Mouse (Mus musculus): Measurements from ENCODE around the gene Pf4. TPM values are rescaled to one million over a fixed set of nuclear protein-coding genes. Genes with fewer than 3 reads are reported as not detected.
"Not testable (repeated sequence)": the region's sequence is repeated elsewhere in the genome, so short reads cannot be mapped to it uniquely, and the experiment has no call there.

Pf4 gene
- polyA plus RNA-seq, 1 experiment from 2014 or later, result 55.5 TPM

DNA sequence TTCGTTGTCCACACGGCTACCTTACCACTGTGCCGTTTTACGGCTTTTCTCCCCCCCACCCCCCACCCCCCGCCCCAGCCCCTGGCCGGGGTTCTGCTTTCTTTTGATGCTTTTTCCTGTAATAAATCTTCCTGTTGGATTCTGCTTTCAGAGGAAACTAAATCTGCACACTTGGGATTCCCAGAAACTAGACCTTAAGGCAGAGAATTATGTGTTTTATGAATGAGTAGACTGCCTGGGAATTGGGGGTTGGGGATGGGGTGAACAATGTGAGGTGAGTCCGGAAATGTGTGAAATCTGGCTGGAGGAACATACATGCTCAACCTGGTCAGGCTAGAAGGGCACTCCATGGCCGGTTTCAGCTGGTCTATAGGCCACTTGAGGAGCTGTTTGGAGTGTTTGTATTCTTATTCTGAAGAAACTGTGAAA is 17.9 kb downstream of the Pf4 start:
- H3K4me3 ChIP-seq, result no peak overlapping the region
- no peak overlapping the region for H3K9ac ChIP-seq
- peaks cover 8% of the 10 kb centered on the region for H3K4me1 ChIP-seq (replicated peaks)
- no peak for ATAC-seq (ENCODE audit: low FRiP score)
- no peaks in the 10 kb centered on the region for H3K36me3 ChIP-seq
- 86% methylated on average over 8 of the region's 8 CpGs for WGBS
- H3K27ac ChIP-seq, result no peak overlapping the region
- H3K4me2 ChIP-seq, result no peak overlapping the region
- H3K27me3 ChIP-seq, result peaks cover 4% of the 10 kb centered on the region; the same call in 1 of the 2 replicates
- H3K9me3 ChIP-seq, result no peaks in the 10 kb centered on the region

DNA sequence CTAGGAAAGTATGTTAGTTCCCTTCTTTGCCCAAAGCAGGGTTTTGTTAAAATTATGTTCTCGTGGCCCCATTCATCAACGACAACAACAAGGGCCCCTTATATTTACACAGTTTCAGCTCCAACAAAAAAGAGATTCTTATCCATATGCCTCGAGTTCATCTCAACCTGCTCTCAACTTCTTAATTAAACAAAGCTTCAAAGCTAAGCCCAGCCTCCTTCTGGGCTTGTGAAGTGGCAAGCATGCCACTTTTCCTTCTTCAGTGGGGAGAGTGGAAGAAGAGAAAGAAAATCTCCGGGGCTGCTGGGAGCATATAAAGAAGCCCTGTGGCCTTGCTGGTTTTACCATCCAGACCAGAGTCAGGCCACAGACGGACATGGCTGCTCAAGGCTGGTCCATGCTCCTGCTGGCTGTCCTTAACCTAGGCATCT is 22.0 kb downstream of the Pf4 start, which contains the start of gene Cxcl15:
Gene Cxcl15, plus strand, starts transcription at position 340 of the 431 bp plus-strand sequence.
- Histone ChIP-seq H3K4me3 (no peak within 1 kb of the TSS), H3K36me3 (no peaks in the 10 kb centered on the region), H3K4me1 (replicated peaks) (no peaks in the 10 kb centered on the region), H3K27ac (no peak within 1 kb of the TSS), H3K9ac (no peak within 1 kb of the TSS), H3K9me3 (no peaks in the 10 kb centered on the region), H3K4me2 (no peak within 1 kb of the TSS), H3K27me3 (no peaks in the 10 kb centered on the region)
- WGBS, result 74% methylated on average over 5 of the region's 5 CpGs
- no peak for ATAC-seq (ENCODE audit: low FRiP score)

DNA sequence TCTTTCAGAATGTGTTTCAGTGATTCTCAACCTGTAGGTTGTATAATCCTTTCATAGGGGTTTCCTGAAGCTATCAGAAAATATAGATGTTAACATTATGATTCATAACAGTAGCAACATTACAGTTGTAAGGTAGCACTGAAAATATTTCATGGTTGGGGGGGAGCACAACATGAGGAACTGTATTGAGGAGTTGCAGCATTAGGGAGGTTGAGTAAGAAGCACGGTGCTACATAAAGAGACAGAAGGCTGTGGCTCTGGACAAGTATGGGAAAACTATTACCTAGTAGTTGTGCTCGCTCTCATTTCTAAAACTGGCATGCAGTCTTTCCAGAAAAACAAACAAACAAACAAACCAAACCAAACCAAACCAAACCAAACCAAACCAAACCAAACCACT is 23.2 kb downstream of the Pf4 start:
- ATAC-seq (ENCODE audit: low FRiP score); H3K4me3 ChIP-seq; H3K27me3 ChIP-seq; H3K4me2 ChIP-seq; H3K27ac ChIP-seq; H3K36me3 ChIP-seq; H3K9me3 ChIP-seq; H3K9ac ChIP-seq; H3K4me1 ChIP-seq (replicated peaks): not testable (repeated sequence)
- WGBS, result 77% methylated on average over 2 of the region's 2 CpGs

DNA sequence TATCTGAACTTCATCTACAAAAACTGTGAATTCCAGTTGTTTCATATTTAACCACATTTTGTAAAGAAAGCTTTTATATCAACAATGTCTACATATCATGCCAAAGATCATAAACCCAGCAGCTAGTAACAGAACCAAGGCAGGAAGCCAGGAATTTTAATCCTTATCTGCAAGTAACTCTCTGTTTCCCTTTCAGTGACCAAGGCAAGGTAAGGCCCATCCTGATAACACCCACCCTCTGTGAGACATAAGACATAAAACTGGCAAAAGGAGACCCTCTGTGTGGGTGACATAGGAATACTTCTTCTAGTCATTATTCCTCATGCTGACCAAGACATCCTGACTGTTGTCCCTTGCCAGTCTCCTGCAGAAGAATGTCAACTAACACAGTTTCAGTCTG is 32.3 kb downstream of the Pf4 start:
- Histone ChIP-seq H3K36me3 (no peaks in the 10 kb centered on the region), H3K4me2 (no peak overlapping the region), H3K4me1 (replicated peaks) (no peaks in the 10 kb centered on the region), H3K4me3 (no peak overlapping the region), H3K9ac (no peak overlapping the region), H3K27ac (no peak overlapping the region), H3K9me3 (no peaks in the 10 kb centered on the region), H3K27me3 (no peaks in the 10 kb centered on the region)
- ATAC-seq (ENCODE audit: low FRiP score), result no peak

DNA sequence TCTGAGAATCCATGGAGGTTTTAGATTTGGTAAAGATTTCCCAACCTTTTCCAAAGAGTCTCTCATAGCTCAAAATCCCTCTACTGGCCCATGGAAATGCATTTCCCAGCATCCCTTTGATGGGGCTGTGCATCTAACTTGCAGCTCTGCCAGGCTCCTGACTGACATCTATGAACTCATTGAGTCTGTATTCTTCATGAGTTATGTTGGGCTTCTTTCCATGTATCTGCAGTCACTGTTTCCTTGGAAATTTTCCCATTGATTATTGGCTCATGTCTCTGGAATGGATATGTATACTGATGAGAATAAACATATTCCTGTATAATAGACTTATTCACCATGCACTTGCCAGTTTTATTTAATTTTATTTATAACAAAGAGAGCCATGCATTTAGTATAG is 33.8 kb downstream of the Pf4 start:
- H3K4me3 ChIP-seq, result no peak overlapping the region
- no peaks in the 10 kb centered on the region for H3K36me3 ChIP-seq
- no peaks in the 10 kb centered on the region for H3K4me1 ChIP-seq (replicated peaks)
- no peak for ATAC-seq (ENCODE audit: low FRiP score)
- H3K4me2 ChIP-seq, result no peak overlapping the region
- no peaks in the 10 kb centered on the region for H3K9me3 ChIP-seq
- no peak overlapping the region for H3K27ac ChIP-seq
- no peaks in the 10 kb centered on the region for H3K27me3 ChIP-seq
- no peak overlapping the region for H3K9ac ChIP-seq

DNA sequence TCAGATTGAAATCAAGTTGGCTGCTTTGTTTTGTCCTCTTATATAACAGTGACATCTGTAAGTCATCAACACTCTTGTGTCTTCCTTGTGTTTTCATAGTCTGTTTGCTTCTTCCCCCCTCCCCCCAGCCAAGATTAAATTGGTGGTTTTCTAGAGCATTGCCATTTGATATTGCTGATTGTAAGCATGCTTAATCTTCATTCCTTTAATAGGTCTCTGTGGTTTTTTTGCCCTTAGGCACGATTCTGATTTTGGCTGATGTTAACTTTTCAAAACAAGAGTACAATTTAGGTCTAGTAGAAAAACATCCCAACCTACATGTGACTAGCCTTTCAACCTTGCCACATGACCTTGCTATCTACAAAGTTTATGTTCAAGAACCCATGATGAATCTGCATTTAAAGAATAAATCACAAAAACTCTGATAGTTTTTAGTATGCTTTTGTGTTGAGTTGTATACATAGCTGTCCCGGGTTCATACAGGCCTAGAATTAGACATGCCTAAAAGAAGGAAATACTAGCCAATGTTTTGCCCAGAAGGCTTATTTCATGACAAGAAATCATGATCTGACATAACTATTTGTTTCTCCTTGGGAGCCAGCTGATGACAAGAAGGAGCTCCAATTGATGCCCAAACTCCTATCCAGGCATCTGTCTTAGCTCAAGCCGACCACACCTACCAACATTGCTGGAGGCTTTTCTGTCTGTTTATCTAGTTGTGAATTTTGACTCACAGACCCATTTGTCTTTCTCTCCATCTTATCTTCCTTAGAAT is 35.1 kb downstream of the Pf4 start:
- 86% methylated on average over 3 of the region's 3 CpGs for WGBS
- H3K9ac ChIP-seq, result no peak overlapping the region
- H3K4me3 ChIP-seq, result no peak overlapping the region
- H3K27me3 ChIP-seq, result no peaks in the 10 kb centered on the region
- H3K36me3 ChIP-seq, result no peaks in the 10 kb centered on the region
- H3K9me3 ChIP-seq, result no peaks in the 10 kb centered on the region
- no peaks in the 10 kb centered on the region for H3K4me1 ChIP-seq (replicated peaks)
- no peak overlapping the region for H3K27ac ChIP-seq
- H3K4me2 ChIP-seq, result no peak overlapping the region
- no peak for ATAC-seq (ENCODE audit: low FRiP score)

DNA sequence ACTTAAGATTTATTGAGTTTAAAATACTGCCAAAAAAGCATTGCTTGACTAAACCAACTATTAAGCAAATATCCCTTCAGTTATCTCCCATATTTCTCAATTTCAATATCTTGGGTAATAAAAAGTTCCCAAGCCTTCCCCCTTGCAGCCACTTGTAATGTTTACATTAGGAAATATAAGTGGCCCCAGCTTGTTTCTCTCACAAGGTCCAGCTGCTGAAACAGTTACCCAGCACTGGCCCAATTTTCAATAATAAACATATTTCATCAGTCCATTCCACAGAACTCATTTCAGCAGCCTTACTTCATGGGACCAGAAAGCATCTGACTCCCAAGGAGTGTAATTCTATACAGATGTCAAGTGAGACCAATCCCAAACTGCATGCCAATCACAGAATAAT is 47.5 kb downstream of the Pf4 start:
- Histone ChIP-seq H3K4me3 (no peak overlapping the region), H3K36me3 (no peaks in the 10 kb centered on the region), H3K4me2 (no peak overlapping the region), H3K27ac (no peak overlapping the region), H3K27me3 (no peaks in the 10 kb centered on the region), H3K9ac (no peak overlapping the region), H3K9me3 (no peaks in the 10 kb centered on the region), H3K4me1 (replicated peaks) (no peaks in the 10 kb centered on the region)
- no peak for ATAC-seq (ENCODE audit: low FRiP score)

Small RNAs within 50 kb of the gene (microRNA-seq; reads per million reads assigned to microRNA genes)
- gene Gm24322, result not detected

Other genes starting within 250 kb of the Pf4 start
- not detected in 2 replicates for gene 5830473C10Rik, start 211.3 kb upstream of the Pf4 start, polyA plus RNA-seq (2015; fragmentation: Nextera tagmentation; extraction: Ambion mirVana)
- 0.87 and 1.0 TPM in 2 replicates for gene Rassf6, start 131.8 kb upstream of the Pf4 start, polyA plus RNA-seq (2015; fragmentation: Nextera tagmentation; extraction: Ambion mirVana)
- gene Cxcl5, start 13.1 kb upstream of the Pf4 start, polyA plus RNA-seq (2015; fragmentation: Nextera tagmentation; extraction: Ambion mirVana), result 0.14 and 0.17 TPM in 2 replicates
- gene Ppbp, start 3.9 kb upstream of the Pf4 start, polyA plus RNA-seq (2015; fragmentation: Nextera tagmentation; extraction: Ambion mirVana), result 4.0 and 4.4 TPM in 2 replicates
- not detected in 2 replicates for gene Cxcl3, start 13.7 kb downstream of the Pf4 start, polyA plus RNA-seq (2015; fragmentation: Nextera tagmentation; extraction: Ambion mirVana)
- gene Cxcl15, start 22.1 kb downstream of the Pf4 start, polyA plus RNA-seq (2015; fragmentation: Nextera tagmentation; extraction: Ambion mirVana), result not detected in 2 replicates
- gene Cxcl1, start 118.8 kb downstream of the Pf4 start, polyA plus RNA-seq (2015; fragmentation: Nextera tagmentation; extraction: Ambion mirVana), result 0.21 TPM in 1 of 2 replicates, not detected in the other
- gene Cxcl2, start 131.4 kb downstream of the Pf4 start, polyA plus RNA-seq (2015; fragmentation: Nextera tagmentation; extraction: Ambion mirVana), result not detected in 2 replicates
- 77.7 and 87.5 TPM in 2 replicates for gene Mthfd2l, start 158.7 kb downstream of the Pf4 start, polyA plus RNA-seq (2015; fragmentation: Nextera tagmentation; extraction: Ambion mirVana)

Measured in hindbrain, embryonic 13.5 days (tissue).